Mouse (Mus musculus) heart, embryonic 12.5 days (tissue): ENCODE data around the gene Megf6. TPM values are rescaled to one million over a fixed set of nuclear protein-coding genes. Genes with fewer than 3 reads are reported as not detected.

Experiments used
- ATAC-seq: fragments of 200-750 bp; cut with Nextera tagmentation; 2 replicates; pipeline ENCODE4 v1.8.0; 2017; ENCODE audit warnings: moderate TSS enrichment, moderate library complexity; ENCODE audit not compliant: insufficient number of reproducible peaks, low FRiP score
- H3K27ac ChIP-seq: fragments of 300-500 bp; sonication (generic); 2 replicates; pipeline ENCODE4 v1.5.1; 2016; ENCODE audit warnings: mild to moderate bottlenecking, moderate library complexity; ENCODE audit not compliant: poor library complexity, severe bottlenecking
- H3K27me3 ChIP-seq: fragments of 300-500 bp; sonication (generic); replicated peaks from 2 replicates; pipeline ENCODE4 v1.6.1; 2016; ENCODE audit warnings: mild to moderate bottlenecking, moderate library complexity
- H3K36me3 ChIP-seq: fragments of 300-500 bp; sonication (generic); 2 replicates; pipeline ENCODE4 v1.6.1; 2016; ENCODE audit warnings: mild to moderate bottlenecking, moderate library complexity
- H3K4me1 ChIP-seq: fragments of 300-500 bp; sonication (generic); replicated peaks from 2 replicates; pipeline ENCODE4 v1.6.1; 2016; ENCODE audit warnings: mild to moderate bottlenecking
- H3K4me2 ChIP-seq: fragments of 300-500 bp; sonication (generic); 2 replicates; pipeline ENCODE4 v1.6.1; 2016; ENCODE audit warnings: mild to moderate bottlenecking, moderate library complexity
- H3K4me3 ChIP-seq: fragments of 300-500 bp; sonication (generic); 2 replicates; pipeline ENCODE4 v1.5.1; 2016; ENCODE audit warnings: mild to moderate bottlenecking
- H3K9ac ChIP-seq: fragments of 300-500 bp; sonication (generic); 2 replicates; pipeline ENCODE4 v1.6.1; 2016; ENCODE audit warnings: mild to moderate bottlenecking, moderate library complexity
- H3K9me3 ChIP-seq: fragments of 300-500 bp; sonication (generic); replicated peaks from 2 replicates; pipeline ENCODE4 v1.6.1; 2016; ENCODE audit warnings: mild to moderate bottlenecking, moderate library complexity
- whole genome bisulfite sequencing: fragments of 180-500 bp; shearing (Covaris S2); methylation state at CpG from one replicate; pipeline ENCODE4 v1.1.7; 2016; 5-methylcytosine and 5-hydroxymethylcytosine counted together
- polyA plus RNA-seq: library from polyadenylated mRNA; unstranded; fragments of >200 nt; fragmentation: Nextera tagmentation; extraction: Ambion mirVana; gene quantifications from 2 replicates; pipeline ENCODE4 v1.2.1, GENCODE M21; 2016

The Megf6 gene
- polyA plus RNA-seq, 1 experiment from 2014 or later: 19.4 TPM

- 85% methylated on average over 20 of the region's 20 CpGs for WGBS
- Histone ChIP-seq H3K9me3 (no peaks in the 10 kb centered on the region), H3K9ac (no peak overlapping the region), H3K4me2 (no peak overlapping the region), H3K27me3 (peaks cover 12% of the 10 kb centered on the region; the same call in 1 of the 2 replicates), H3K36me3 (no peaks in the 10 kb centered on the region), H3K4me1 (no peaks in the 10 kb centered on the region), H3K27ac (no peak overlapping the region), H3K4me3 (no peak overlapping the region)
- ATAC-seq: no peak
Observed at GRCm38 (mm10) chr4:154252537-154253255, 82.2 kb downstream of the Megf6 start.

- Histone ChIP-seq H3K36me3 (peaks cover 7% of the 10 kb centered on the region), H3K4me3 (no peak overlapping the region), H3K4me2 (no peak overlapping the region), H3K27ac (no peak overlapping the region), H3K4me1 (no peaks in the 10 kb centered on the region), H3K9ac (no peak overlapping the region), H3K9me3 (peaks cover 5% of the 10 kb centered on the region; the same call in 1 of the 2 replicates), H3K27me3 (no peaks in the 10 kb centered on the region)
- no peak for ATAC-seq
- 87% methylated on average over 5 of the region's 5 CpGs for WGBS
Observed at GRCm38 (mm10) chr4:154260755-154261154, 90.2 kb downstream of the Megf6 start.

DNA sequence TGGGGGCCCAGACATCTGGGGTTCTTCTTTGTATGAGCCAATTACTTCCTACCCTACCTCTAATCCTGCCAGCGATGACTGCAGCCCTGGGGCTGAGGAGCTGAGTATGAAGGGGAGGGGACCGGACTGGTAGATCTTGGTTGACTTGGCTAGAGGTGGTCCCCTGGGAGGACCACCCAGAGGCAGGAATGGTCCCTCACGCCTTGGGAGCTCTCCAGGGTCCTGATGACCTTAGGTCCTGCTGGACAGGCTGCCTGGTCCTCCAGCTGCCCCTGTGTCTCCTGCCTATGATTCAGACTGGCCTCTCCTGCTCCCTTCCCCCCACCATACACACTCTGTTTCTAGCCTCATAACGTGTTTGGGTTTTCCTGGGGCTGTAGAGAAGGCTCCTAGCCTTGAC, 91.5 kb downstream of the Megf6 start:
- 30% methylated on average over 4 of the region's 4 CpGs for WGBS
- Histone ChIP-seq H3K9me3 (peaks cover 5% of the 10 kb centered on the region; the same call in 1 of the 2 replicates), H3K4me2 (no peak overlapping the region), H3K36me3 (peaks cover 7% of the 10 kb centered on the region), H3K27me3 (no peaks in the 10 kb centered on the region), H3K4me1 (no peaks in the 10 kb centered on the region), H3K4me3 (no peak overlapping the region), H3K9ac (no peak overlapping the region), H3K27ac (no peak overlapping the region)
- ATAC-seq: no peak

DNA sequence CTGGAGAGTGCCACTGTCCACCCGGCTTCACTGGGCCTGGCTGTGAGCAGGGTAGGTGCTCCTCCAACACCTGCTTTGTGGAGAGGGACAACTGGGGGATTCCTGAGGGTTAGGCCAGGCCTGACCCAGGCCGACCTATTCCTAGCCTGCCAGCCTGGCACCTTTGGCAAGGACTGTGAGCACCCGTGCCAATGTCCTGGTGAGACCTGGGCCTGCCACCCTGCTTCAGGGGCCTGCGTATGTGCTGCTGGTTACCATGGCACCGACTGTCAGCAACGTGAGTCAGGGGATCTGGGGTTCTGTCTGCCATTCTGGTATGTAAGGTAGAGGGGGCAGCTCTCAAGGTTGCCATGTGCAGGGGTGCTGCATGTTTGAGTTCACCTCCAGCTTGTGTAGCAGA, 97.0 kb downstream of the Megf6 start:
- Histone ChIP-seq H3K27me3 (peaks cover 4% of the 10 kb centered on the region; the same call in 1 of the 2 replicates), H3K4me1 (no peaks in the 10 kb centered on the region), H3K27ac (no peak overlapping the region), H3K36me3 (peaks cover 7% of the 10 kb centered on the region), H3K4me3 (no peak overlapping the region), H3K9ac (no peak overlapping the region), H3K9me3 (peaks cover 5% of the 10 kb centered on the region; the same call in 1 of the 2 replicates), H3K4me2 (no peak overlapping the region)
- WGBS: 80% methylated on average over 6 of the region's 6 CpGs
- no peak for ATAC-seq

GRCm38 (mm10) chr4:154269520-154269919, 99.0 kb downstream of the Megf6 start:
- H3K4me1 ChIP-seq: no peaks in the 10 kb centered on the region

GRCm38 (mm10) chr4:154273000-154273399, 102.5 kb downstream of the Megf6 start:
- H3K9me3 ChIP-seq: no peaks in the 10 kb centered on the region
- no peak overlapping the region for H3K9ac ChIP-seq
- no peak overlapping the region for H3K4me2 ChIP-seq
- WGBS: 47% methylated on average over 3 of the region's 3 CpGs
- peaks cover 5% of the 10 kb centered on the region; the same call in 1 of the 2 replicates for H3K36me3 ChIP-seq
- H3K27ac ChIP-seq: no peak overlapping the region
- no peak overlapping the region for H3K4me3 ChIP-seq
- H3K4me1 ChIP-seq: no peaks in the 10 kb centered on the region
- peaks cover 4% of the 10 kb centered on the region; the same call in 1 of the 2 replicates for H3K27me3 ChIP-seq
- no peak for ATAC-seq

More at GRCm38 (mm10) chr4:154269520-154269919, 99.0 kb downstream of the Megf6 start:
- no peak overlapping the region for H3K27ac ChIP-seq
- H3K9me3 ChIP-seq: no peaks in the 10 kb centered on the region
- peaks cover 2% of the 10 kb centered on the region; the same call in 1 of the 2 replicates for H3K36me3 ChIP-seq
- ATAC-seq: no peak
- no peak overlapping the region for H3K9ac ChIP-seq
- WGBS: 49% methylated on average over 10 of the region's 10 CpGs
- H3K4me2 ChIP-seq: no peak overlapping the region
- H3K27me3 ChIP-seq: peaks cover 4% of the 10 kb centered on the region; the same call in 1 of the 2 replicates
- no peak overlapping the region for H3K4me3 ChIP-seq

GRCm38 (mm10) chr4:154279481-154279880, 109.0 kb downstream of the Megf6 start:
- Histone ChIP-seq H3K36me3 (peaks cover 4% of the 10 kb centered on the region; the same call in 1 of the 2 replicates), H3K27ac (no peak overlapping the region), H3K4me1 (0 out of 2 replicates have a peak, but pooled peaks cover 5% of the 10 kb centered on the region), H3K4me2 (no peak overlapping the region), H3K4me3 (no peak overlapping the region), H3K9ac (no peak overlapping the region), H3K27me3 (no peaks in the 10 kb centered on the region), H3K9me3 (no peaks in the 10 kb centered on the region)
- no peak for ATAC-seq
- 64% methylated on average over 9 of the region's 9 CpGs for WGBS

DNA sequence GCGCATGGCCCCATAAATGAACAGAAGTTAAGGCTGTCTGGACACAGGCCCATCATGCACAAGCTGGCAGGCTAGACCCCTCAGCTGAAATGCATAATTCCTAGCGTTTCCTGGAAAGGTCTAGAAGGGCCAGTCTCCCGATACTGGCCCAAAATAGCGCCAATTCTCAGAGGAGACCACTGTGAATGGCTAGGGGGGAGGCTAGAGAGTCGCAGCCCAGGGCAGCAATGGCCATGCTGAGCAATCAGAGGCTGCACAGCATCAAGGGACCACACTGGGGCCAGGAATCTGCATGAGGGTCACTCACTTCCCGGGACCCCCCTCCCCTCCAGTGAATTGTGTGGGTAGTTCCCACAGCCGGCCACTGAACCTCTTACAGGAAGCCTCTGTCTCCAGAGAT, 113.1 kb downstream of the Megf6 start:
- Histone ChIP-seq H3K9ac (no peak overlapping the region), H3K36me3 (no peaks in the 10 kb centered on the region), H3K9me3 (no peaks in the 10 kb centered on the region), H3K4me1 (0 out of 2 replicates have a peak, but pooled peaks cover 5% of the 10 kb centered on the region), H3K27me3 (0 out of 2 replicates have a peak, but pooled peaks cover 4% of the 10 kb centered on the region), H3K4me2 (no peak overlapping the region), H3K27ac (no peak overlapping the region), H3K4me3 (no peak overlapping the region)
- no peak for ATAC-seq
- WGBS: 67% methylated on average over 7 of the region's 7 CpGs

GRCm38 (mm10) chr4:154293735-154294201, 123.2 kb downstream of the Megf6 start:
- 26% methylated on average over 4 of the region's 4 CpGs for WGBS
- Histone ChIP-seq H3K4me2 (no peak overlapping the region), H3K9ac (no peak overlapping the region), H3K9me3 (no peaks in the 10 kb centered on the region), H3K27me3 (peaks cover 17% of the 10 kb centered on the region), H3K4me3 (no peak overlapping the region), H3K27ac (peak overlapping the region; percentile 30; the same call in 1 of the 2 replicates), H3K4me1 (peaks cover 27% of the 10 kb centered on the region), H3K36me3 (no peaks in the 10 kb centered on the region)
- no peak for ATAC-seq

GRCm38 (mm10) chr4:154294262-154294731, 123.8 kb downstream of the Megf6 start:
- no peaks in the 10 kb centered on the region for H3K9me3 ChIP-seq
- peaks cover 22% of the 10 kb centered on the region for H3K27me3 ChIP-seq
- no peak for ATAC-seq
- H3K4me2 ChIP-seq: no peak overlapping the region
- H3K9ac ChIP-seq: no peak overlapping the region
- H3K4me1 ChIP-seq: peaks cover 27% of the 10 kb centered on the region
- H3K27ac ChIP-seq: peak overlapping the region; percentile 30; the same call in 1 of the 2 replicates
- no peak overlapping the region for H3K4me3 ChIP-seq
- 49% methylated on average over 8 of the region's 8 CpGs for WGBS
- H3K36me3 ChIP-seq: no peaks in the 10 kb centered on the region

GRCm38 (mm10) chr4:154297761-154298160, 127.2 kb downstream of the Megf6 start:
- peaks cover 43% of the 10 kb centered on the region for H3K27me3 ChIP-seq
- no peak overlapping the region for H3K4me2 ChIP-seq
- no peak for ATAC-seq
- H3K9me3 ChIP-seq: no peaks in the 10 kb centered on the region
- H3K27ac ChIP-seq: no peak overlapping the region
- no peak overlapping the region; the same call in 1 of the 2 replicates for H3K9ac ChIP-seq
- H3K36me3 ChIP-seq: no peaks in the 10 kb centered on the region
- H3K4me3 ChIP-seq: no peak overlapping the region
- peaks cover 34% of the 10 kb centered on the region for H3K4me1 ChIP-seq
- 37% methylated on average over 9 of the region's 9 CpGs for WGBS
